Mouse (Mus musculus) ZHBTc4 (cell line): ENCODE results near the gene Sh2d3c.
A peak's percentile ranks its signal among the peaks of the same experiment; 100 is the strongest.

Experiments used
- DNase-seq: peaks from one replicate; pipeline ENCODE4 v3.0.0-alpha.2; 2011; ENCODE audit warnings: low read depth, low spot score

Gene Sh2d3c

GRCm38 (mm10) chr2:32756674-32757055, 35.8 kb downstream of the Sh2d3c start:
- no peak for DNase-seq

- peak; percentile 98 for DNase-seq
These were observed 36.4 kb downstream of the Sh2d3c start, which contains the start of gene Tor2a for GRCm38 (mm10) chr2:32757056-32757845. Tor2a (plus strand) TSS chr2:32757234.

DNA sequence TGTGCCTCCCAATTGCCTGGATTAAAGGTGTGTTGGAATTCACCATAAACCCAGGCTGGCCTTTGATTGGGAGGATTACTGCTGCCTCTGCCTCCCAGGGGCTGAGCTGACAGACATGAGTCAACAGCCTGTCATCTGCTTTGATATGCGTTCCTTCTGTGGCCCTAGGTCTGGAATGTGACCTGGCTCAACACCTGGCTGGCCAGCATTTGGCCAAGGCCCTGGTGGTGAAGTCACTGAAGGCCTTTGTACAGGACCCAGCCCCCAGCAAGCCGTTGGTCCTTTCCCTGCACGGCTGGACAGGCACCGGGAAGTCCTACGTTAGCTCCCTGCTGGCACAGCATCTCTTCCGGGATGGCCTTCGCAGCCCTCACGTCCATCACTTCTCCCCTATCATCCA, 37.6 kb downstream of the Sh2d3c start:
- DNase-seq = no peak

DNA sequence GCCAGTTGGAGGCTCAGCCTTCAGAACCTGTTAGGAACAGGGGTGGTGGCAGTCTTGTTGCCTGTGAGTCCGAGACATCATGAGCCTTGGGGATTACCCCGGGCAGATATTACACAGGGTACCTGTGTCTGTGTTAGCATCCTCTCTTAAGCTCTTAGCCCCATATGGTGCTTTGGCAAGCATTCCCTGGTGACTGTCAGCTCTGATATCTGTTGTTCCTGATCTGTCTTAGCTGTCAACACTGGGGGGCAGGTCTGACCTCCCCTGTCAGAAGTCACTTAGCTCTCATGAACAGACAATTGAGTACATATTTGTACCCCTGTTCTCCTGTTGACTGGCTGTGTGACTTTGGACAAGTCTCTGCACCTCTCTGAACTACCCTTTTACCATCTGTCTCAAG, 38.1 kb downstream of the Sh2d3c start:
- no peak for DNase-seq

GRCm38 (mm10) chr2:32761361-32761760, 40.5 kb downstream of the Sh2d3c start:
- no peak for DNase-seq

GRCm38 (mm10) chr2:32761859-32762258, 41.0 kb downstream of the Sh2d3c start:
- DNase-seq = no peak

DNA sequence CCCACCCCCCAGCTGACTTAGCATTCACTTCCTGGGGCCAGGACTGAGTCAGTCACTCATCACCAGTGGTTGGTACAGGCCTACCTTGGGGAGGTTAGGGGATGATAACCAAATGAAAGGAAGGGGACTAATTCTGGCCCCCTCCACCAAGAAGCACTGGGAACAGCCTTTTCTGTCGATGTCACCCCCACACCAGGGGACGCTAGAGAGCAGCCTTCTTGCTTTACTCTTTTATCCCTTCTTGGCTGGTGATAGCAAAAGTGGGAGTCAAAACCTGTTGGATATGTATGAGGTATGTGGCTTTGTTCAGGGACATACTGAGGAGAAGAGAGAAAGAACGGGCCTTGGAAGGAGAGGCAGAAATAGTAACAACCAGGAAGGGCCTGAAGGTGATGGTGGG, 42.5 kb downstream of the Sh2d3c start:
- DNase-seq = no peak

DNA sequence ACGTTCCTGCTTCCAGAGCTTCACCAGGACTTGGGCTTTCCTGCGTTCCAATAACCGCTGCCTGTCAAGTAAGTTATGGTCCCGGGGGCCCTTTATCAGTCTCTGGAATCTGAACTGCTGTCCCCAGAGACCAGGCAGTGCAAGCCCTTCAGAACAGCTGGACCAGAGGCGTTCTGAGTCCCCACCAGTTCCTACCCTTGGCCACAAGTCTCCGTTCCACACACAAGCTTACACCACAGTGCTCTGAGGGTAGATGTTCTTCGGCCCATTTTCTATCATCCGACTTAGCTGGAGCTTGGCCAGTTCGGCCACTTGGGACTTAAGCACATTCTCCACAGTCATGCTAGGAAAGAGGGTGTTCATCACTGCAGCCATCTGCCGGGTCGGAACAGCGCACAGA, 46.4 kb downstream of the Sh2d3c start:
- no peak for DNase-seq

- DNase-seq = peak; percentile 43
These were observed 47.9 kb downstream of the Sh2d3c start for GRCm38 (mm10) chr2:32768661-32769285.

- no peak for DNase-seq
These were observed 48.7 kb downstream of the Sh2d3c start for GRCm38 (mm10) chr2:32769327-32770085.

- peak; percentile 61 for DNase-seq
These were observed 51.0 kb downstream of the Sh2d3c start for GRCm38 (mm10) chr2:32771886-32772285.

DNA sequence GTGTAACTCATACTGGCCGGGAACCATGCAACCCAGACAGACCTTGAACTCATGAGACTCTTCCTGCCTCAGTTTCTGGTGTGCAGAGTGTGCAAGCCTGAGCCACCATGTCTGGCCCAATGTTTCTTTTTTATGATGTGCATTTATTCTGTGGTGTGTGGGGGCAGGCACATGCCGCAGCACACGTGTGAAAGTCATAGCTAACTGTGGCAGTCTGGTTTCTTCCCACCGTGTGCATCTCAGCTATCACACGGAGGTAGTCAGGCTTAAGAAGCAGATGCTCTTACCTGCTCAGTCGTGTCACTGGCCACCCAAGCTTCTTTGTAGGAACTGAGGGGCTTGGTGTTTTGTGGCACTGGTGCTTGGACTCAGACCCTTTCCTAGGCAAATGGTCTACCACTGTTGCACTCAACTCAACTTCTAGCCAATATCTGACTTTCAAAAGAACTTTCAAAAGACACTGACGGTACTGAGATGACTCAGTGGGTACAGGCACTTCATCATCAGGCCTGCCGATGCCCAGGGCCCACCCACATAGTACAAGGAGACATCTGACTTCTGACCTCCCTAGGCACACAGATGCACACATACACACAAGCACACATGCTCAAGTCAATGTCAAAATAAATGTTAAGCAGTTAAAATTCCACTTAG, 51.9 kb downstream of the Sh2d3c start:
- DNase-seq = no peak

DNA sequence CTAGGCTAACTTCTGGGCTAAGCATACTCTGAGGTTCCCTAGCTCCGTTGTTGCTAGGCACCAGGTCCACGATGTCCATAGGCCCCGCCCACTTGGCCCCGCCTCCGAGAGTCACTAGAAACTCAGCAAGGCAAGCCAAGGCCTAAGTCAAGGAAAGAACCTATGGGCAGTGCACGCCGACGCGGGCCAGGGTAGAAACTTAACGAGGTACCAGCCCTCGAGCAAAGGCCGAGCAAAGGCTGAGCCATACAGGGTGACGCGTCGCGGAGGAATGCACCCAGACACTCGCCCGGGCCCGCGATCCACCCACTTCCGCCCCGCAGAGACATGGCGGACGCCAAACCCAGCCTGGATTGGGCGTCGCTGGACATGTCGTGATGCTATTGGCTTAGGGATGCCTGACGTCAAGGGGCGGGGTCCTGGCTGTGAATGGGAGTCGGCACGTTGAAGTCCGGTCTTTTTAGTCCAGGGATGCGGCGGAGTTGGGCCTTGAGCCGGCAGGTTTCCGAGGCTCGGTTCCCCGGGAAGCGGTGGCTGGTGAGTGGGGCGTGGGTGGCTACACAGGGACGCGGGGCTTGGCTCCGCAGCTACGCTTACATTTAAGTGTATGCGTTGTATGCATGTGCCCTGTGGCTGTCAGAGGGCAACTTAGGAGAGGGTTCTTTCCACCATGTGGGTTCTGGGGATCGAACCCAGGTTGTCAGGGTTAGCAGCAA, 54.7 kb downstream of the Sh2d3c start, which contains the start of the genes Ttc16 and Ptrh1:
Gene Ttc16, minus strand, starts transcription at position 275 of the 716 bp plus-strand sequence.
Gene Ptrh1, plus strand, starts transcription at position 428 of the 716 bp plus-strand sequence.
- DNase-seq = peak; percentile 99

DNA sequence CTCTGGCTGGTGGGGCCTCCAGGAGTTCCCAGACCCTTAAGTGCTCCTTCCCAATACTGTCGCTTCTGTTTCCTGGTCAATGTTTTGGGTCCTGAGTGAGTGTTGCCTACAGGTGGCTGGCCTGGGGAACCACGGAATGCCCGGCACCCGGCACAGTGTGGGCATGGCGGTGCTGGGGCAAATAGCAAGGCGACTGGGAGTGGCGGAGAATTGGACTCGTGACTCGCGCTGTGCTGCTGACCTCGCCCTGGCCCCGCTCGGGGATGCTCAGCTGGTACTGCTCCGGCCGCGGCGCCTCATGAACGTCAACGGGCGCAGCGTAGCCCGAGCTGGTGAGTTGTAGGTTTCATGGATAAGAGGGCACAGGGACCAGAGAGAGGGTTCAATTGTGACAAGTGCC, 55.3 kb downstream of the Sh2d3c start:
- peak; percentile 44 for DNase-seq

GRCm38 (mm10) chr2:32778081-32778480, 57.2 kb downstream of the Sh2d3c start:
- DNase-seq = no peak

DNA sequence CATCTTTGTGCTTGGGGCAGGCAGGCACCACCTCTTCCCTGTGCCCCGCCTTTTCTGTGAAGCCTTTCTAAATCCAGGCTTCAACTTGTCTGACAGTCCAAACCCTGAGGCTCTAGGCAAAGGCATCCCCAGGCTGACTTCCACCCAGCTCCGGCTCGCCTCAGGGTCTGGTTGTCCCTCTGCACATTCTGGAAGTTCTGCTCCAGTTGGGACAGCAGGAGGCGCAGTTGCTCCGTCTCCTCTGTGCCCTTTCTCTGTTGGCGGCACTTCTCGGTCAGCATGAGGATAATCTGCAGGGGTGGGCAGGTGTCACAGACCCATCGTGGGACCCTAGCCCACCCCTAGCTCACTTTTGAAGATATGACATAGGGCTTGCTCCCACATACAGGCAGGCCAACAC, 58.3 kb downstream of the Sh2d3c start:
- DNase-seq = peak; percentile 90

DNA sequence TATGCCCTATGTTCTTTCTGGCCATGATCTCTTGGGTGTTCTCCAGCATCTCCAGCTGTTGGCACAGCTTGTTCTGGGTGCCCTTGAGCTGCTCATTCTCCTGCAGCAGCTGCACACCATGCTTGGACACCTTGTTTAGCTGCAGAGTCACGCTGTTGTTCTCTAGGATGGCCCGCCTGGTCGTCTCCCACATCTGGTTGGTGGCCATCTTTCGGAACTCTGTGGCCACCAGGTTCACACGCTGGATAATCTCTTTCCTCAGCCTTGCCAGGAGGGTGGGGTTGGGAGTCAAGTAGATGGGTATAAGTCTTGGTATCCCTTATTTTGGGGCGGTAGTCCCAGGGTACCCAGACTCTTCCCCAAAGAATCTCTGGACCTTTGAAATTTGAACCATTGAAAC, 58.9 kb downstream of the Sh2d3c start:
- no peak for DNase-seq

GRCm38 (mm10) chr2:32781710-32782109, 60.9 kb downstream of the Sh2d3c start:
- peak; percentile 75 for DNase-seq

DNA sequence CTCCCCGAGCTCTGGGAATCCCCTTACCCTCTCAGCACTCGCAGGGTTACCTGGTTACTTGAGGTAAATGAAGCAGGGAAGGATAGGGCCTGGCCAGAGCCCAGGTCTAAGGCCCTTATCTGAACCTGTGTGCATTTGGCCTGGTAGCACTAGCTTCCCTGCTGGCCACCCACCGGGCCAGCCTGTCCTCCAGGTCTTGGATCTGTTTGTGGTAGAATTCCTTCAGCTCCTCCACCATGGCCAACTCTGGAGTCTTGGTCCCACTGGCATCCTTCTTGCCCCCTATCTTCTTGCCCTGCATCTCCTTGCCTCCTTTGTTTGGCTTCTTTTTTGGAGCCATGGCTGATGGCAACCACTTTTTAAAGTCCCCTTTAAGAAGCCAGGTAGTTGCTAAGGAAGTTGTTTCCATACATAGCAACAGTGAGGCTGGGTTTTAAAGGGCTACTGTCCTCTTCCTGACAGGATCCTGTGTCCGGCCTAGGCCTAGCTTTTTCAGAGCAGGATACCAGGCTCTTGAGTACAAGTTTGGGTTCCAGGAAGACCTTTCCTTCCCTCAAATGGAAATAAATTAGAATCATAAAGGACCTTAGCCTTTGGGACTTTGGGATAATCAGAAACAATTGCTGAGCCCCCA, 63.3 kb downstream of the Sh2d3c start, which contains the start of gene Cfap157:
Gene Cfap157, minus strand, starts transcription at position 381 of the 634 bp plus-strand sequence.
- DNase-seq = peak; percentile 47

GRCm38 (mm10) chr2:32787176-32787575, 66.3 kb downstream of the Sh2d3c start:
- DNase-seq = peak; percentile 62
